Mouse (Mus musculus) myocyte (in vitro differentiated cells): ENCODE measurements around the gene Pcdh8. TPM values are rescaled to one million over a fixed set of nuclear protein-coding genes. Genes with fewer than 3 reads are reported as not detected.
A peak's percentile ranks its signal among the peaks of the same experiment; 100 is the strongest.

Experiments used
- H3K27me3 ChIP-seq: one replicate; pipeline ENCODE4 v1.6.1; 2011; ENCODE audit not compliant: control insufficient read depth, insufficient read depth, insufficient read length
- H3K36me3 ChIP-seq: one replicate; pipeline ENCODE4 v1.6.1; 2011; ENCODE audit not compliant: control insufficient read depth, insufficient read depth
- H3K4me2 ChIP-seq: one replicate; pipeline ENCODE4 v1.6.1; 2011; ENCODE audit warnings: low read depth, control low read depth
- H3K4me3 ChIP-seq: one replicate; pipeline ENCODE4 v1.5.1; 2011; ENCODE audit warnings: mild to moderate bottlenecking, control low read depth, moderate library complexity
- H3K79me2 ChIP-seq: one replicate; pipeline ENCODE4 v1.6.1; 2011; ENCODE audit not compliant: control insufficient read depth, insufficient read depth
- H3ac ChIP-seq: one replicate; pipeline ENCODE4 v1.6.1; 2011; ENCODE audit not compliant: control insufficient read depth, insufficient read length
- CEBPB ChIP-seq: IDR thresholded peaks from 2 replicates; pipeline ENCODE4 v1.6.1; 2011; ENCODE audit warnings: mild to moderate bottlenecking, moderate library complexity; ENCODE audit not compliant: poor library complexity, insufficient read depth, severe bottlenecking
- E2F4 ChIP-seq: IDR thresholded peaks from one replicate; pipeline ENCODE4 v1.6.1; 2011; ENCODE audit warnings: mild to moderate bottlenecking, control low read depth, moderate library complexity; ENCODE audit not compliant: insufficient read depth
- MAX ChIP-seq: IDR thresholded peaks from one replicate; pipeline ENCODE4 v1.6.1; 2011; ENCODE audit warnings: low read depth, mild to moderate bottlenecking, control low read depth
- MYOD1 ChIP-seq, 3 experiments: IDR thresholded peaks; one replicate each; pipeline ENCODE4 v1.6.1; 2011; ENCODE audit warnings: control low read depth in 2 of 3, low read depth in 2 of 3, mild to moderate bottlenecking in 2 of 3, moderate library complexity in 1 of 3; ENCODE audit not compliant: insufficient read length in 2 of 3, control insufficient read depth in 1 of 3
- MYOG ChIP-seq, 3 experiments: IDR thresholded peaks; one replicate each; pipeline ENCODE4 v1.6.1; 2011; ENCODE audit warnings: control low read depth in 2 of 3, low read depth in 2 of 3, mild to moderate bottlenecking in 2 of 3; ENCODE audit not compliant: insufficient read length in 2 of 3, control insufficient read depth in 1 of 3, insufficient read depth in 1 of 3
- POLR2A ChIP-seq: IDR thresholded peaks from one replicate; pipeline ENCODE4 v1.6.1; 2011; ENCODE audit warnings: low read depth, mild to moderate bottlenecking, control low read depth, moderate library complexity; ENCODE audit not compliant: insufficient read length
- POLR2AphosphoS2 ChIP-seq: IDR thresholded peaks from one replicate; pipeline ENCODE4 v1.6.1; 2011; ENCODE audit warnings: low read depth, control low read depth; ENCODE audit not compliant: insufficient read length
- REST ChIP-seq: IDR thresholded peaks from one replicate; pipeline ENCODE4 v1.6.1; 2011; ENCODE audit warnings: mild to moderate bottlenecking, control low read depth, moderate library complexity; ENCODE audit not compliant: insufficient read depth, insufficient read length
- SRF ChIP-seq: IDR thresholded peaks from one replicate; pipeline ENCODE4 v1.6.1; 2011; ENCODE audit warnings: low read depth; ENCODE audit not compliant: control insufficient read depth, insufficient read length
- TCF12 ChIP-seq: IDR thresholded peaks from one replicate; pipeline ENCODE4 v1.6.1; 2011; ENCODE audit warnings: mild to moderate bottlenecking, control low read depth; ENCODE audit not compliant: poor library complexity, insufficient read depth, severe bottlenecking
- TCF3 ChIP-seq: IDR thresholded peaks from one replicate; pipeline ENCODE4 v1.6.1; 2011; ENCODE audit warnings: low read depth, control low read depth; ENCODE audit not compliant: insufficient read length
- USF1 ChIP-seq: IDR thresholded peaks from one replicate; pipeline ENCODE4 v1.6.1; 2011; ENCODE audit warnings: low read depth, mild to moderate bottlenecking, control low read depth, moderate library complexity
- polyA plus RNA-seq: library from polyadenylated mRNA; unstranded; fragments of >200 nt; fragmentation: generic; extraction: Trizol; gene quantifications from one replicate; pipeline ENCODE4 v1.2.1, GENCODE M21; 2012; ENCODE audit warnings: missing spikeins

Gene Pcdh8
- polyA plus RNA-seq, 1 experiment: 0.02 TPM

- H3ac ChIP-seq: no peak overlapping the region
- H3K36me3 ChIP-seq: no peaks in the 10 kb centered on the region
- H3K4me3 ChIP-seq: no peak overlapping the region
- TF ChIP-seq CEBPB (no peak), POLR2A (no peak), TCF3 (no peak), MYOG (IDR thresholded peaks at IDR 0.05; ENCODE audit: control insufficient read depth in 1 of 3, insufficient read depth in 1 of 3, insufficient read length in 2 of 3, low read depth in 2 of 3) (no peak), POLR2AphosphoS2 (no peak), MAX (no peak), USF1 (no peak), REST (no peak), MYOD1 (IDR thresholded peaks at IDR 0.05; ENCODE audit: control insufficient read depth in 1 of 3, insufficient read length in 2 of 3, low read depth in 2 of 3) (no peak), E2F4 (no peak), TCF12 (no peak), SRF (no peak)
- H3K4me2 ChIP-seq: no peak overlapping the region
- H3K27me3 ChIP-seq: no peaks in the 10 kb centered on the region
- H3K79me2 ChIP-seq: no peaks in the 10 kb centered on the region
Measured at GRCm38 (mm10) chr14:79788656-79789204, 17.6 kb upstream of the Pcdh8 start.

GRCm38 (mm10) chr14:79787918-79788317, 16.8 kb upstream of the Pcdh8 start:
- no peak overlapping the region for H3ac ChIP-seq
- H3K27me3 ChIP-seq: no peaks in the 10 kb centered on the region
- H3K79me2 ChIP-seq: no peaks in the 10 kb centered on the region
- TF ChIP-seq TCF3 (no peak), MYOG (IDR thresholded peaks at IDR 0.05; ENCODE audit: control insufficient read depth in 1 of 3, insufficient read depth in 1 of 3, insufficient read length in 2 of 3, low read depth in 2 of 3) (no peak), POLR2A (no peak), CEBPB (no peak), REST (no peak), E2F4 (no peak), TCF12 (no peak), USF1 (no peak), POLR2AphosphoS2 (no peak), MAX (no peak), SRF (no peak), MYOD1 (IDR thresholded peaks at IDR 0.05; ENCODE audit: control insufficient read depth in 1 of 3, insufficient read length in 2 of 3, low read depth in 2 of 3) (no peak)
- H3K4me3 ChIP-seq: no peak overlapping the region
- no peak overlapping the region for H3K4me2 ChIP-seq
- H3K36me3 ChIP-seq: no peaks in the 10 kb centered on the region

GRCm38 (mm10) chr14:79785400-79785799, 14.3 kb upstream of the Pcdh8 start:
- Histone ChIP-seq H3K27me3 (peaks cover 1% of the 10 kb centered on the region), H3K4me3 (no peak overlapping the region), H3ac (no peak overlapping the region), H3K4me2 (no peak overlapping the region), H3K79me2 (no peaks in the 10 kb centered on the region), H3K36me3 (no peaks in the 10 kb centered on the region)
- TF ChIP-seq REST: peak; percentile 65
- no peak for TF ChIP-seq USF1

- Histone ChIP-seq H3K4me2 (no peak overlapping the region), H3K79me2 (no peaks in the 10 kb centered on the region), H3ac (no peak overlapping the region), H3K27me3 (peaks cover 4% of the 10 kb centered on the region), H3K4me3 (no peak overlapping the region), H3K36me3 (no peaks in the 10 kb centered on the region)
- no peak for TF ChIP-seq MYOD1 (IDR thresholded peaks at IDR 0.05; ENCODE audit: control insufficient read depth in 1 of 3, insufficient read length in 2 of 3, low read depth in 2 of 3)
Measured at GRCm38 (mm10) chr14:79780889-79781288, 9.8 kb upstream of the Pcdh8 start.

GRCm38 (mm10) chr14:79780332-79780731, 9.2 kb upstream of the Pcdh8 start:
- peaks cover 4% of the 10 kb centered on the region for H3K27me3 ChIP-seq
- H3K36me3 ChIP-seq: no peaks in the 10 kb centered on the region
- no peak overlapping the region for H3ac ChIP-seq
- H3K4me2 ChIP-seq: no peak overlapping the region
- H3K79me2 ChIP-seq: no peaks in the 10 kb centered on the region
- TF ChIP-seq POLR2A: no peak
- no peak for TF ChIP-seq CEBPB
- TF ChIP-seq TCF12: no peak
- no peak for TF ChIP-seq MAX
- no peak for TF ChIP-seq MYOG (IDR thresholded peaks at IDR 0.05; ENCODE audit: control insufficient read depth in 1 of 3, insufficient read depth in 1 of 3, insufficient read length in 2 of 3, low read depth in 2 of 3)
- no peak for TF ChIP-seq SRF
- no peak for TF ChIP-seq E2F4
- no peak for TF ChIP-seq REST
- TF ChIP-seq USF1: no peak
- TF ChIP-seq TCF3: no peak
- no peak for TF ChIP-seq MYOD1 (IDR thresholded peaks at IDR 0.05; ENCODE audit: control insufficient read depth in 1 of 3, insufficient read length in 2 of 3, low read depth in 2 of 3)
- H3K4me3 ChIP-seq: no peak overlapping the region
